Mouse (Mus musculus): ENCODE measurements at regions not wholly inside any gene's neighbourhood (a gene's known extent, or its start where the extent isn't known, plus 50 kb on each side); places are given as distances from the start of the nearest gene placed in this dataset.

DNA sequence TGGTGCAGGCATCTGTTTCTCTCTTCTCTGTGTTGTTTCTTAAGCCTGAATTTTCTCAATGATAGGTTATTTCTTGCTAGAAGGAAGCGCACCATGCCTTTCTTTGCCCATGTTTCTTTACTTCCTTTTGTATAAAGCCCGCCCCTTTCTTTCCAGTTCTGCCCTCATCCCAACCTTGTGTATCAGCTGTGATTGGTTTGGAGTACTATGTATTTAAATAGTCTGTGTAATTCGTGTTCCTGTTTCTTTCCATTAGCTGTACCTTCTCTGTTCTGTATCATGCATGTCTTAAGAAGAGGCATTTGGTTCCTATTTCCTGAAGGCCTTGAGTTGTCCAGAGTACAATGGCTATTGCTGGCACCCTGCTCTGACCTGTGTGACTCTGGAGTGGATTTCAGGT is 166.9 kb downstream of the Kcnrg start:
- no peak for TF ChIP-seq EP300 (optimal IDR thresholded peaks at IDR 0.05)
- TF ChIP-seq CTCF (IDR thresholded peaks at IDR 0.05; ENCODE audit: low read depth) = no peak

All from stomach, postnatal 0 days (tissue).